Mouse (Mus musculus) T-helper 17 cell (primary cell): ENCODE data around the gene Cxcl5.

ENCODE experiments used
- in situ Hi-C, 2 experiments: fragments of 300-600 bp; cut with MboI, MseI; formaldehyde crosslinking; loops; 1 replicate in 1 of 2; 2 replicates in 1 of 2; pipeline ENCODE4 v1.15.1; 2025; ENCODE audit warnings: high pct_unique_total_duplicates in 2 of 2

The Cxcl5 gene

GRCm38 (mm10) chr5:90759077-90760065 is at the start of gene Cxcl5:
Gene Cxcl5, plus strand, starts transcription at chr5:90759360.
- in situ Hi-C loops, result no loop called here

GRCm38 (mm10) chr5:90711409-90711808 is 47.8 kb upstream of the Cxcl5 start:
- in situ Hi-C loops, result no loop called here

GRCm38 (mm10) chr5:90717937-90718336 is 41.2 kb upstream of the Cxcl5 start:
- in situ Hi-C loops, result no loop called here

DNA sequence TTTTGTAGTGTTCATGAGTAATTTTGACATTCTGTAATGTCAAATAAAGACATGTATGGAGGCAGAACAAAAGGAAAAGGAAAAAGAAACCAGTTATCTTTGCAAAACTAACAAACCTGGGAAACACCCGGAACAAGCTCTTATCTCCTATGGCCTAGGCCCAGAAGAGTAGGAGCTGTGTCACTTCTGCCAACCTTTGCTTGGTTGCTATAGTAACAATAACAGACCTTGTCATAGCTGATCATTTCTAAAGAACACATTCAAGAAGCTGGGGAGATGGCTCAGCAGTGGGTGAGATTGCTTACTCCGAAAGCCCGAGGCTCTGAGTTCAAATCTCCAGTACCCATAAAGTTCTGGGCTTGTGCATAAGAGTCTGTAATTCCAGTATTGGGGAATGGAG is 36.5 kb upstream of the Cxcl5 start:
- in situ Hi-C loops, result no loop called here

DNA sequence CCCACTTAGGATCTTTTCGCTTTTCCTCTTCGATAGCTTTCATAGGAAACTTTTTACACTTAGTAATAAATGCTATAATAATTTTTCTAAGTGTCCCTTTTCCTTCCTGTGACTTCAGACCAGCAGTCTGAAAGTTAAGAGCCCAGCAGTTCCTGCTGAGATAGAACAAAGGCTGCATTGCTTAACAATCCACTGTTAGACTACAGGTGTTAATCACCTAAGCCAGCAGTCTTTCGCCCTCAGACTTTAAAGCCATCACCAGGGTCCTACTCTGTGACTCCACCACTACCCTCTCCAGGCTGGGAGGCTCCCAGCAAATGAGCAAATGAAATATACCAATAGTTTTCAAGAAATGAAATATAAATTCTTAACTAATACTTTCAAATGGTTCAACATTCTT is 30.9 kb upstream of the Cxcl5 start:
- in situ Hi-C loops, result no loop called here

GRCm38 (mm10) chr5:90731480-90731879 is 27.7 kb upstream of the Cxcl5 start:
- in situ Hi-C loops, result no loop called here

GRCm38 (mm10) chr5:90742029-90742428 is 17.1 kb upstream of the Cxcl5 start:
- in situ Hi-C loops, result no loop called here

DNA sequence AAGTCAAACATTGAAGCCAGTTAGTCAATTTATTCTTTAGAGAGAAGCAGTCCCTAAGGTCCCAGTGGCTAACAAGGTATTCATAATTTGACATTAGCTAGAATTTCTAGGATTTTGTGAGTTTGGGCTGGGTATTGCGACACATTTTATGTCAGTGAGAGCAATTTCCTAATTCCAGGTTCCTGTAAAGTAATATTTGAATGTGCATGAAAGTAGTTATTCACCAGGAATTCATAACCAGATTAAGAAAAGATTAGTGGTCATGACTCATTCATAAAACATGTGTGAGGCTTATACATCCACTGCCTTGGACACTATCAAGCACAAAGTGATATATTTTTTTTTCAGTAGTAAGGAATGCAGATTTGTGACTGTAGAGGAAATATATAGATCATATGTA is 5.2 kb upstream of the Cxcl5 start:
- in situ Hi-C loops, result no loop called here

- in situ Hi-C loops, result no loop called here
Observed at GRCm38 (mm10) chr5:90758020-90758605, 1.0 kb upstream of the Cxcl5 start.

DNA sequence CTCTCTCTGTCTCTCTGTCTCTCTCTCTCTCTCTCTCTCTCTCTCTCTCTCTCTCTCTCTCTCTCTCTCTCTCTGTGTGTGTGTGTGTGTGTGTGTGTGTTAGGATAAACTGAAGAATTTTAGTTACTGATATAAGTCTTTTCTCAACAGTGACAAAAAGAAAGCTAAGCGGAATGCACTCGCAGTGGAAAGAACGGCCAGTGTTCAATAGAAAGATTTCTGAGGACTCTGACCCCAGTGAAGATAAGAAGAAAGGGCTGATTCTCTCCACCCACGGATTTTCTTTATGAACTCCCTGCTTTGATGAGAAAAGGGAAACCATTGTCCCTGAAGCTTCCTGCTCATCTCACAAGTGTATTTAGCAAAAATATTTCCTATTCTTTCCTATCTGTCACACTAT is 1.1 kb downstream of the Cxcl5 start:
- in situ Hi-C loops, result no loop called here

- in situ Hi-C loops, result no loop called here
Observed at GRCm38 (mm10) chr5:90760844-90761243, 1.7 kb downstream of the Cxcl5 start.

- in situ Hi-C loops, result no loop called here
Observed at GRCm38 (mm10) chr5:90761834-90762233, 2.7 kb downstream of the Cxcl5 start.

- in situ Hi-C loops, result no loop called here
Observed at GRCm38 (mm10) chr5:90763912-90764665, 4.9 kb downstream of the Cxcl5 start.

GRCm38 (mm10) chr5:90765821-90766606 is 6.9 kb downstream of the Cxcl5 start:
- in situ Hi-C loops, result no loop called here

- in situ Hi-C loops, result no loop called here
Observed at GRCm38 (mm10) chr5:90768218-90768617, 9.1 kb downstream of the Cxcl5 start, which contains the start of gene Ppbp. Gene Ppbp, plus strand, starts transcription at chr5:90768518.

GRCm38 (mm10) chr5:90771369-90771768 is 12.2 kb downstream of the Cxcl5 start:
- in situ Hi-C loops, result no loop called here

- in situ Hi-C loops, result no loop called here
Observed at GRCm38 (mm10) chr5:90771880-90772653, 12.9 kb downstream of the Cxcl5 start, which contains the start of gene Pf4. Gene Pf4, plus strand, starts transcription at chr5:90772435.

- in situ Hi-C loops, result no loop called here
Observed at GRCm38 (mm10) chr5:90775562-90775961, 16.4 kb downstream of the Cxcl5 start.

DNA sequence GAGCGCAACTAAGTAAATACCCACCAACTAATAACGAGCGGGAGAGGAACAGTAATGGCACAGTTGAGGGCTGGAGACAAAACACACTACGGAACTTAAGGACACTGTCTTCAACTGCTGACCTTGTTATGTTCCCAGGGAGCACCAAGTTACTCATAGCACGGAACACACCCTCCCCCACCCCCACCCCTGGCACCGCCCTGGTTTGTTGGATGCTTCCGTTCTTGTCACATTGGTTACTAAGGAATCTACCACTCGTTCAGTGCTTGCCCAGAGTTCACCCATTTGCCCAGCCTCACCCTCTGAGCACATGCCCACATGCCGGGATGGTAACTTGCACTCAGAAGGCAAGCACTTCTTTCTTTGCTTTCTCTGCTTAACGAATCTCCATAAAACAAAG is 18.5 kb downstream of the Cxcl5 start:
- in situ Hi-C loops, result no loop called here

DNA sequence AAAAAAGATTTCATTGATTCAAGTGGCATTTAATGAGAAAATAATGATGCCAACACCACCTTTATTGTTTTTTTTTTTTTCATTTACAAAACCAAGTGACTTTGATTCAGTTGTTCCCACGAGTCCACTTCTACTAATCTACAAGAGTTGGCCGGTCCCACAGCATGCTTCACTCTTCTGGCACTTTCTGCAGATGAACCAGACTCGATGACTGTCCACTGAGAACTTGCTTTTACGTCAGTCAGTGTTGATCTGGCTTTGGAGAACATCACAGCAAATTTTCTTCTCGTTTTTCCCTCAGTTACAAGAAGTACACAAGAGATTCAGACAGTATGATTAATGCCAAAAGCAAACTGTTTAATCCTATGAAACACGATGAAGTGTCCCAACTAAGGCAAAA is 19.7 kb downstream of the Cxcl5 start:
- in situ Hi-C loops, result no loop called here
